Mouse (Mus musculus) regulatory T cell (primary cell): Measurements from ENCODE around the gene Pnkd.

ENCODE experiments used
- in situ Hi-C: fragments of 300-600 bp; cut with MboI, MseI; formaldehyde crosslinking; loops from one replicate; pipeline ENCODE4 v1.15.1; 2025; ENCODE audit warnings: high pct_unique_total_duplicates

The Pnkd gene

GRCm38 (mm10) chr1:74385531-74385930, 100.8 kb downstream of the Pnkd start:
- in situ Hi-C loops, result loop anchor here (25.0 kb wide), 2 partner anchors 448 to 752 kb away; partner anchors contain the start of genes Cnppd1, Nhej1, Retreg2 and Slc23a3

- in situ Hi-C loops, result loop anchor here (25.0 kb wide), 2 partner anchors 449 to 751 kb away; partner anchors contain the start of genes Cnppd1, Nhej1, Retreg2 and Slc23a3
These were observed 101.6 kb downstream of the Pnkd start for GRCm38 (mm10) chr1:74386363-74386713.

GRCm38 (mm10) chr1:74386714-74387385, 102.1 kb downstream of the Pnkd start:
- in situ Hi-C loops, result loop anchor here (25.0 kb wide), 2 partner anchors 450 to 750 kb away; partner anchors contain the start of genes Cnppd1, Nhej1, Retreg2 and Slc23a3

GRCm38 (mm10) chr1:74387386-74387988, 102.8 kb downstream of the Pnkd start:
- in situ Hi-C loops, result loop anchor here (25.0 kb wide), 2 partner anchors 450 to 750 kb away; partner anchors contain the start of genes Cnppd1, Nhej1, Retreg2 and Slc23a3

GRCm38 (mm10) chr1:74388398-74388920, 103.7 kb downstream of the Pnkd start:
- in situ Hi-C loops, result loop anchor here (25.0 kb wide), 2 partner anchors 451 to 749 kb away; partner anchors contain the start of genes Cnppd1, Nhej1, Retreg2 and Slc23a3

- in situ Hi-C loops, result loop anchor here (25.0 kb wide), 2 partner anchors 453 to 747 kb away; partner anchors contain the start of genes Cnppd1, Nhej1, Retreg2 and Slc23a3
These were observed 105.1 kb downstream of the Pnkd start for GRCm38 (mm10) chr1:74389831-74390286.

- in situ Hi-C loops, result loop anchor here (25.0 kb wide), 2 partner anchors 453 to 747 kb away; partner anchors contain the start of genes Cnppd1, Nhej1, Retreg2 and Slc23a3
These were observed 105.7 kb downstream of the Pnkd start for GRCm38 (mm10) chr1:74390287-74390906.

GRCm38 (mm10) chr1:74390924-74391748, 106.4 kb downstream of the Pnkd start, which contains the start of gene Ctdsp1:
Gene Ctdsp1 (plus strand): TSS chr1:74391509.
- in situ Hi-C loops, result loop anchor here (25.0 kb wide), 2 partner anchors 454 to 746 kb away; partner anchors contain the start of genes Cnppd1, Nhej1, Retreg2 and Slc23a3

GRCm38 (mm10) chr1:74391844-74392441, 107.2 kb downstream of the Pnkd start:
- in situ Hi-C loops, result loop anchor here (25.0 kb wide), 2 partner anchors 455 to 745 kb away; partner anchors contain the start of genes Cnppd1, Nhej1, Retreg2 and Slc23a3

GRCm38 (mm10) chr1:74392446-74392994, 107.8 kb downstream of the Pnkd start:
- in situ Hi-C loops, result loop anchor here (25.0 kb wide), 2 partner anchors 455 to 745 kb away; partner anchors contain the start of genes Cnppd1, Nhej1, Retreg2 and Slc23a3

GRCm38 (mm10) chr1:74393010-74393409, 108.3 kb downstream of the Pnkd start:
- in situ Hi-C loops, result loop anchor here (25.0 kb wide), 2 partner anchors 456 to 744 kb away; partner anchors contain the start of genes Cnppd1, Nhej1, Retreg2 and Slc23a3

GRCm38 (mm10) chr1:74393697-74394096, 109.0 kb downstream of the Pnkd start:
- in situ Hi-C loops, result loop anchor here (25.0 kb wide), 2 partner anchors 456 to 744 kb away; partner anchors contain the start of genes Cnppd1, Nhej1, Retreg2 and Slc23a3

- in situ Hi-C loops, result loop anchor here (25.0 kb wide), 2 partner anchors 457 to 743 kb away; partner anchors contain the start of genes Cnppd1, Nhej1, Retreg2 and Slc23a3
These were observed 109.6 kb downstream of the Pnkd start for GRCm38 (mm10) chr1:74394311-74394710.

GRCm38 (mm10) chr1:74394858-74395257, 110.1 kb downstream of the Pnkd start:
- in situ Hi-C loops, result loop anchor here (25.0 kb wide), 2 partner anchors 458 to 742 kb away; partner anchors contain the start of genes Cnppd1, Nhej1, Retreg2 and Slc23a3

- in situ Hi-C loops, result loop anchor here (25.0 kb wide), 2 partner anchors 458 to 742 kb away; partner anchors contain the start of genes Cnppd1, Nhej1, Retreg2 and Slc23a3
These were observed 110.6 kb downstream of the Pnkd start for GRCm38 (mm10) chr1:74395290-74395689.

GRCm38 (mm10) chr1:74396456-74397222, 111.9 kb downstream of the Pnkd start:
- in situ Hi-C loops, result loop anchor here (25.0 kb wide), 2 partner anchors 459 to 741 kb away; partner anchors contain the start of genes Cnppd1, Nhej1, Retreg2 and Slc23a3

- in situ Hi-C loops, result loop anchor here (25.0 kb wide), 2 partner anchors 460 to 740 kb away; partner anchors contain the start of genes Cnppd1, Nhej1, Retreg2 and Slc23a3
These were observed 112.7 kb downstream of the Pnkd start for GRCm38 (mm10) chr1:74397268-74397918.
